Mouse (Mus musculus) forebrain, embryonic 11.5 days (tissue): ENCODE data around the gene Fgf18. TPM values are rescaled to one million over a fixed set of nuclear protein-coding genes. Genes with fewer than 3 reads are reported as not detected.
A peak's percentile ranks its signal among the peaks of the same experiment; 100 is the strongest.

ENCODE experiments used
- ATAC-seq: fragments of 200-750 bp; cut with Nextera tagmentation; replicated peaks from 2 replicates; pipeline ENCODE4 v1.8.0; 2017; ENCODE audit warnings: moderate TSS enrichment; ENCODE audit not compliant: low FRiP score
- DNase-seq: peaks from one replicate; pipeline ENCODE4 v3.0.0-alpha.2; 2017; ENCODE audit warnings: low spot score
- H3K27ac ChIP-seq: fragments of 300-500 bp; sonication (generic); 2 replicates; pipeline ENCODE4 v1.5.1; 2014; ENCODE audit warnings: low read depth, low read length
- H3K27me3 ChIP-seq: fragments of 300-500 bp; sonication (generic); 2 replicates; pipeline ENCODE4 v1.6.1; 2014; ENCODE audit warnings: mild to moderate bottlenecking, low read length, mixed read lengths; ENCODE audit not compliant: control insufficient read depth, insufficient read depth
- H3K36me3 ChIP-seq: fragments of 300-500 bp; sonication (generic); 2 replicates; pipeline ENCODE4 v1.6.1; 2014; ENCODE audit warnings: mild to moderate bottlenecking, low read length, moderate library complexity, mixed read lengths; ENCODE audit not compliant: control insufficient read depth, insufficient read depth
- H3K4me1 ChIP-seq: fragments of 300-500 bp; sonication (generic); replicated peaks from 2 replicates; pipeline ENCODE4 v1.6.1; 2014; ENCODE audit warnings: low read length, mixed read lengths; ENCODE audit not compliant: control insufficient read depth, insufficient read depth
- H3K4me2 ChIP-seq: fragments of 300-500 bp; sonication (generic); 2 replicates; pipeline ENCODE4 v1.6.1; 2014; ENCODE audit warnings: low read depth, mild to moderate bottlenecking, low read length, moderate library complexity, mixed read lengths; ENCODE audit not compliant: severe bottlenecking
- H3K4me3 ChIP-seq: fragments of 300-500 bp; sonication (generic); 2 replicates; pipeline ENCODE4 v1.5.1; 2014; ENCODE audit warnings: low read depth, low read length
- H3K9ac ChIP-seq: fragments of 300-500 bp; sonication (generic); 2 replicates; pipeline ENCODE4 v1.6.1; 2014; ENCODE audit warnings: low read length
- H3K9me3 ChIP-seq: fragments of 300-500 bp; sonication (generic); 2 replicates; pipeline ENCODE4 v1.6.1; 2016; ENCODE audit warnings: low read length, mixed read lengths; ENCODE audit not compliant: control insufficient read depth
- WGBS: fragments of 180-500 bp; shearing (Covaris S2); extraction: QIAGEN DNeasy Blood & Tissue Kit; methylation state at CpG from one replicate; pipeline ENCODE4 v1.1.7; 2014; 5-methylcytosine and 5-hydroxymethylcytosine counted together
- polyA plus RNA-seq: library from polyadenylated mRNA; unstranded; fragments of >200 nt; fragmentation: Nextera tagmentation; extraction: Ambion mirVana; gene quantifications from 2 replicates; pipeline ENCODE4 v1.2.1, GENCODE M21; 2014

Gene Fgf18
- polyA plus RNA-seq, 1 experiment from 2014 or later: 2.7 TPM

GRCm38 (mm10) chr11:33115796-33116195, 31.4 kb downstream of the Fgf18 start:
- 85% methylated on average over 3 of the region's 3 CpGs for WGBS

GRCm38 (mm10) chr11:33112407-33112806, 34.8 kb downstream of the Fgf18 start:
- no peak overlapping the region for H3K4me3 ChIP-seq
- ATAC-seq (no peak), DNase-seq (no peak)
- no peaks in the 10 kb centered on the region for H3K36me3 ChIP-seq
- H3K9me3 ChIP-seq: no peaks in the 10 kb centered on the region
- H3K4me1 ChIP-seq: no peaks in the 10 kb centered on the region
- H3K27me3 ChIP-seq: no peaks in the 10 kb centered on the region
- no peak overlapping the region for H3K27ac ChIP-seq
- no peak overlapping the region for H3K9ac ChIP-seq
- H3K4me2 ChIP-seq: no peak overlapping the region
- WGBS: 13% methylated on average over 1 of the region's 1 CpGs

More at GRCm38 (mm10) chr11:33115796-33116195, 31.4 kb downstream of the Fgf18 start:
- ATAC-seq (no peak), DNase-seq (no peak)
- Histone ChIP-seq H3K4me1 (no peaks in the 10 kb centered on the region), H3K9me3 (no peaks in the 10 kb centered on the region), H3K27ac (no peak overlapping the region), H3K4me2 (no peak overlapping the region), H3K9ac (no peak overlapping the region), H3K4me3 (no peak overlapping the region), H3K27me3 (no peaks in the 10 kb centered on the region), H3K36me3 (no peaks in the 10 kb centered on the region)

- H3K9ac ChIP-seq: no peak overlapping the region
- no peaks in the 10 kb centered on the region for H3K36me3 ChIP-seq
- 84% methylated on average over 2 of the region's 2 CpGs for whole genome bisulfite sequencing
- DNase-seq (no peak), ATAC-seq (no peak)
- H3K27ac ChIP-seq: no peak overlapping the region
- no peak overlapping the region for H3K4me3 ChIP-seq
- H3K9me3 ChIP-seq: no peaks in the 10 kb centered on the region
- H3K4me1 ChIP-seq: no peaks in the 10 kb centered on the region
- H3K4me2 ChIP-seq: no peak overlapping the region
- no peaks in the 10 kb centered on the region for H3K27me3 ChIP-seq
Measured at GRCm38 (mm10) chr11:33110111-33110510, 37.1 kb downstream of the Fgf18 start.

- DNase-seq (no peak), ATAC-seq (no peak)
- WGBS: 51% methylated on average over 3 of the region's 3 CpGs
- no peak overlapping the region for H3K27ac ChIP-seq
- no peak overlapping the region for H3K4me3 ChIP-seq
- H3K9me3 ChIP-seq: no peaks in the 10 kb centered on the region
- no peaks in the 10 kb centered on the region for H3K27me3 ChIP-seq
- H3K9ac ChIP-seq: no peak overlapping the region
- no peaks in the 10 kb centered on the region for H3K36me3 ChIP-seq
- H3K4me2 ChIP-seq: no peak overlapping the region
- H3K4me1 ChIP-seq: no peaks in the 10 kb centered on the region
Measured at GRCm38 (mm10) chr11:33107540-33107939, 39.7 kb downstream of the Fgf18 start.

- no peak for ATAC-seq
- Histone ChIP-seq H3K27me3 (no peaks in the 10 kb centered on the region), H3K27ac (no peak overlapping the region), H3K4me2 (no peak overlapping the region), H3K9me3 (no peaks in the 10 kb centered on the region), H3K36me3 (no peaks in the 10 kb centered on the region), H3K4me1 (peaks cover 3% of the 10 kb centered on the region), H3K4me3 (no peak overlapping the region), H3K9ac (no peak overlapping the region)
- no peak for DNase-seq
- 81% methylated on average over 8 of the region's 8 CpGs for WGBS
Measured at GRCm38 (mm10) chr11:33104911-33105316, 42.3 kb downstream of the Fgf18 start.

GRCm38 (mm10) chr11:33103291-33103943, 43.8 kb downstream of the Fgf18 start:
- whole genome bisulfite sequencing: 95% methylated on average over 13 of the region's 13 CpGs
- no peak overlapping the region for H3K4me2 ChIP-seq
- DNase-seq: no peak
- H3K4me1 ChIP-seq: peaks cover 6% of the 10 kb centered on the region
- H3K36me3 ChIP-seq: no peaks in the 10 kb centered on the region
- no peaks in the 10 kb centered on the region for H3K9me3 ChIP-seq
- no peak for ATAC-seq
- no peaks in the 10 kb centered on the region for H3K27me3 ChIP-seq
- no peak overlapping the region for H3K27ac ChIP-seq
- no peak overlapping the region for H3K9ac ChIP-seq
- H3K4me3 ChIP-seq: no peak overlapping the region

DNA sequence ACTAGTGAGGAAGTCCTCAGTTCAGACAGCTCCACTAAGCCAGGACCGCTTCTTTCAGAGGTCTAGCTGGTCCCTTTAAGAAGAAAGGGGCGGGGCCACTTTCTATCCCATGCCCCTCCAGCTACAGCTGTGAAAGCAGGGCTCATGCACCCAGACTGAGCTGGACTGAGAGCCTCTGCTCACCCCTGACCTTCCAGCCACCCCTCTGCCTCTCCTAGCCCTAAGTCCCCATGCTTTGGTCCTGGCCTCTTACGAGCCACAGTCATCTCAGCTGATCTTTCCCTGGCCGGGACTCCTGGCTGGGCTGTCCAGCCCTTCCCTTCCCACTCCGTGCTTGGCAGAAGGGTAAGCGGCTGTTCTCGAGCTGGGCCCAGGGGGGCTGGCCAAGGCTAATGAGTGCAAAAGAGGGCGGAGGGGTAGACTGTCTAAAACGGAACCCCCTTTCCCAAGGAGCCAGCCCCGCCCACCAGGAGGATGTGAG, 47.1 kb downstream of the Fgf18 start:
- no peaks in the 10 kb centered on the region for H3K9me3 ChIP-seq
- DNase-seq (no peak), ATAC-seq (peak; percentile 42; the same call in 1 of the 2 replicates)
- H3K27ac ChIP-seq: no peak overlapping the region
- H3K36me3 ChIP-seq: no peaks in the 10 kb centered on the region
- no peak overlapping the region for H3K4me3 ChIP-seq
- H3K9ac ChIP-seq: peak overlapping the region; percentile 16; the same call in 1 of the 2 replicates
- no peaks in the 10 kb centered on the region for H3K27me3 ChIP-seq
- H3K4me2 ChIP-seq: peak overlapping the region; percentile 27; the same call in 1 of the 2 replicates
- WGBS: 28% methylated on average over 10 of the region's 10 CpGs
- peaks cover 6% of the 10 kb centered on the region for H3K4me1 ChIP-seq

DNA sequence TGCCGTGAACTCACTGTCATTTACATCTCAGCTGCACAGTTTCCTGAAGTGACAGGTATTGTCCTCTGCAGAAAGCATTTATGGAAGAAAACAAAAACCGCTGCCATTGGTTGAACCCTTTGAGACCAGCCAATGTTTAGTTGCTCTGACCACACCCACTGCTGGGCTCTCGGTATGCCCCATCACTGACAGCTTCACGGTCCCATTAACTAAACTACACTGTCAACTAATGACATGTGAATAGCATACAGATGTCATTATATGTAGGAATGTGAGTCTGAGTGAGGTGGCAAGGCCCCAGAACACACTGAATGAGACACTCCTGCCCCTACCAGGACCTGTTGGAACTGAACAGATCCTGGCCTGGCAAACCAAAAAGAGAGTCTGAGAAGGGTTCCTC, 47.8 kb downstream of the Fgf18 start:
- Histone ChIP-seq H3K27ac (no peak overlapping the region), H3K9me3 (no peaks in the 10 kb centered on the region)
- no peak for ATAC-seq

DNA sequence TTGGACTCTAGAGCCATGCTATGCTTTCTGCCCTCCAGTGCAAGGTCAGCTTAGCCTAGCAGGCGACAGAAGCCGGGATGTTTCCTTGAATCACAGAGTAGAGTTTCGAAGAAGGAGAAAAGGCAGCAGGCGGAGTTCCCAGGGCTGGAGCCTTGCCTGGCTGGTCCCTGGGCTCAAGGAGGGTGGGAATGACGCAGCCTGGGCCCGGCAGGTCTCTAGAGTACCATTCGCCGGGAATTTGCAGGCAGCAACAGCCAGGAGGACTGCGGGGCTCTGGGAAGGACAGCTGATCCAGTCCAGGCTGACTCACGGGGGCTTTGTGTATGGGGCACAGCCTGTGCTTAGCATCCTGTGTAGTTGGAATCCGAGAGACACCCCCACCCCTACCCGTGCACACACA, 48.8 kb downstream of the Fgf18 start:
- Histone ChIP-seq H3K9ac (no peak overlapping the region), H3K36me3 (no peaks in the 10 kb centered on the region), H3K27ac (no peak overlapping the region), H3K4me3 (no peak overlapping the region), H3K4me1 (peaks cover 6% of the 10 kb centered on the region), H3K27me3 (no peaks in the 10 kb centered on the region), H3K4me2 (no peak overlapping the region), H3K9me3 (no peaks in the 10 kb centered on the region)
- no peak for DNase-seq
- whole genome bisulfite sequencing: 87% methylated on average over 12 of the region's 12 CpGs
- no peak for ATAC-seq

More for the DNA sequence above, 47.8 kb downstream of the Fgf18 start:
- H3K4me1 ChIP-seq: peaks cover 6% of the 10 kb centered on the region
- no peak overlapping the region for H3K4me3 ChIP-seq
- H3K27me3 ChIP-seq: no peaks in the 10 kb centered on the region
- H3K36me3 ChIP-seq: no peaks in the 10 kb centered on the region
- WGBS: 74% methylated on average over 4 of the region's 4 CpGs
- no peak overlapping the region for H3K4me2 ChIP-seq
- no peak for DNase-seq
- H3K9ac ChIP-seq: no peak overlapping the region
